Mouse (Mus musculus) myocyte (in vitro differentiated cells): ENCODE measurements at regions not wholly inside any gene's neighbourhood (a gene's known extent, or its start where the extent isn't known, plus 50 kb on each side); places are given as distances from the start of the nearest gene placed in this dataset.

Experiments
- CEBPB ChIP-seq: IDR thresholded peaks from 2 replicates; pipeline ENCODE4 v1.6.1; 2011; ENCODE audit warnings: mild to moderate bottlenecking, moderate library complexity; ENCODE audit not compliant: poor library complexity, insufficient read depth, severe bottlenecking
- E2F4 ChIP-seq: IDR thresholded peaks from one replicate; pipeline ENCODE4 v1.6.1; 2011; ENCODE audit warnings: mild to moderate bottlenecking, control low read depth, moderate library complexity; ENCODE audit not compliant: insufficient read depth
- MAX ChIP-seq: IDR thresholded peaks from one replicate; pipeline ENCODE4 v1.6.1; 2011; ENCODE audit warnings: low read depth, mild to moderate bottlenecking, control low read depth
- MYOD1 ChIP-seq, 3 experiments: IDR thresholded peaks; one replicate each; pipeline ENCODE4 v1.6.1; 2011; ENCODE audit warnings: control low read depth in 2 of 3, low read depth in 2 of 3, mild to moderate bottlenecking in 2 of 3, moderate library complexity in 1 of 3; ENCODE audit not compliant: insufficient read length in 2 of 3, control insufficient read depth in 1 of 3
- MYOG ChIP-seq, 3 experiments: IDR thresholded peaks; one replicate each; pipeline ENCODE4 v1.6.1; 2011; ENCODE audit warnings: control low read depth in 2 of 3, low read depth in 2 of 3, mild to moderate bottlenecking in 2 of 3; ENCODE audit not compliant: insufficient read length in 2 of 3, control insufficient read depth in 1 of 3, insufficient read depth in 1 of 3
- POLR2A ChIP-seq: IDR thresholded peaks from one replicate; pipeline ENCODE4 v1.6.1; 2011; ENCODE audit warnings: low read depth, mild to moderate bottlenecking, control low read depth, moderate library complexity; ENCODE audit not compliant: insufficient read length
- POLR2AphosphoS2 ChIP-seq: IDR thresholded peaks from one replicate; pipeline ENCODE4 v1.6.1; 2011; ENCODE audit warnings: low read depth, control low read depth; ENCODE audit not compliant: insufficient read length
- REST ChIP-seq: IDR thresholded peaks from one replicate; pipeline ENCODE4 v1.6.1; 2011; ENCODE audit warnings: mild to moderate bottlenecking, control low read depth, moderate library complexity; ENCODE audit not compliant: insufficient read depth, insufficient read length
- SRF ChIP-seq: IDR thresholded peaks from one replicate; pipeline ENCODE4 v1.6.1; 2011; ENCODE audit warnings: low read depth; ENCODE audit not compliant: control insufficient read depth, insufficient read length
- TCF12 ChIP-seq: IDR thresholded peaks from one replicate; pipeline ENCODE4 v1.6.1; 2011; ENCODE audit warnings: mild to moderate bottlenecking, control low read depth; ENCODE audit not compliant: poor library complexity, insufficient read depth, severe bottlenecking
- TCF3 ChIP-seq: IDR thresholded peaks from one replicate; pipeline ENCODE4 v1.6.1; 2011; ENCODE audit warnings: low read depth, control low read depth; ENCODE audit not compliant: insufficient read length
- USF1 ChIP-seq: IDR thresholded peaks from one replicate; pipeline ENCODE4 v1.6.1; 2011; ENCODE audit warnings: low read depth, mild to moderate bottlenecking, control low read depth, moderate library complexity

GRCm38 (mm10) chr13:79054481-79054880, 854.9 kb upstream of the Nr2f1 start:
- no peak for TF ChIP-seq POLR2AphosphoS2
- no peak for TF ChIP-seq POLR2A
- TF ChIP-seq MYOD1 (IDR thresholded peaks at IDR 0.05; ENCODE audit: control insufficient read depth in 1 of 3, insufficient read length in 2 of 3, low read depth in 2 of 3), result no peak
- TF ChIP-seq TCF12, result no peak
- TF ChIP-seq CEBPB, result no peak
- no peak for TF ChIP-seq USF1
- TF ChIP-seq MYOG (IDR thresholded peaks at IDR 0.05; ENCODE audit: control insufficient read depth in 1 of 3, insufficient read depth in 1 of 3, insufficient read length in 2 of 3, low read depth in 2 of 3), result no peak
- no peak for TF ChIP-seq MAX
- TF ChIP-seq SRF, result no peak
- no peak for TF ChIP-seq TCF3
- TF ChIP-seq E2F4, result no peak
- TF ChIP-seq REST, result no peak
